Mouse (Mus musculus): ENCODE measurements around the gene Oas3. TPM values are rescaled to one million over a fixed set of nuclear protein-coding genes. Genes with fewer than 3 reads are reported as not detected.

Gene Oas3
- polyA plus RNA-seq, 1 experiment from 2014 or later = 0.08 TPM

GRCm38 (mm10) chr5:120787042-120787441, 9.6 kb upstream of the Oas3 start:
- H3K4me2 ChIP-seq (replicated peaks) = no peak overlapping the region
- no peak overlapping the region for H3K4me3 ChIP-seq
- no peak overlapping the region for H3K9ac ChIP-seq
- H3K4me1 ChIP-seq = no peaks in the 10 kb centered on the region
- H3K9me3 ChIP-seq = no peaks in the 10 kb centered on the region
- WGBS = 72% methylated on average over 3 of the region's 3 CpGs
- ATAC-seq (ENCODE audit: insufficient number of reproducible peaks, insufficient read depth, low FRiP score, low TSS enrichment) = no peak
- no peaks in the 10 kb centered on the region for H3K27me3 ChIP-seq
- H3K27ac ChIP-seq = no peak overlapping the region
- H3K36me3 ChIP-seq = no peaks in the 10 kb centered on the region

- 68% methylated on average over 2 of the region's 2 CpGs for WGBS
- ATAC-seq (ENCODE audit: insufficient number of reproducible peaks, insufficient read depth, low FRiP score, low TSS enrichment) = no peak
- H3K9ac ChIP-seq = no peak overlapping the region
Observed at GRCm38 (mm10) chr5:120782446-120782845, 5.0 kb upstream of the Oas3 start.

GRCm38 (mm10) chr5:120781646-120782045, 4.2 kb upstream of the Oas3 start:
- H3K4me3 ChIP-seq = no peak overlapping the region
- 100% methylated on average over 1 of the region's 1 CpGs for WGBS
- ATAC-seq (ENCODE audit: insufficient number of reproducible peaks, insufficient read depth, low FRiP score, low TSS enrichment) = no peak
- H3K36me3 ChIP-seq = no peaks in the 10 kb centered on the region
- no peaks in the 10 kb centered on the region for H3K9me3 ChIP-seq
- H3K4me2 ChIP-seq (replicated peaks) = no peak overlapping the region
- no peak overlapping the region for H3K27ac ChIP-seq
- no peak overlapping the region for H3K9ac ChIP-seq
- H3K27me3 ChIP-seq = no peaks in the 10 kb centered on the region
- H3K4me1 ChIP-seq = no peaks in the 10 kb centered on the region

More at GRCm38 (mm10) chr5:120782446-120782845, 5.0 kb upstream of the Oas3 start:
- Histone ChIP-seq H3K27me3 (no peaks in the 10 kb centered on the region), H3K4me2 (replicated peaks) (no peak overlapping the region), H3K4me3 (no peak overlapping the region), H3K27ac (no peak overlapping the region), H3K36me3 (no peaks in the 10 kb centered on the region), H3K4me1 (no peaks in the 10 kb centered on the region), H3K9me3 (no peaks in the 10 kb centered on the region)

GRCm38 (mm10) chr5:120779922-120780321, 2.5 kb upstream of the Oas3 start:
- Histone ChIP-seq H3K4me1 (no peaks in the 10 kb centered on the region; the same call in 1 of the 2 replicates), H3K27ac (no peak overlapping the region), H3K4me2 (replicated peaks) (no peak overlapping the region), H3K27me3 (no peaks in the 10 kb centered on the region), H3K9ac (no peak overlapping the region), H3K36me3 (no peaks in the 10 kb centered on the region), H3K4me3 (no peak overlapping the region), H3K9me3 (no peaks in the 10 kb centered on the region)
- 53% methylated on average over 3 of the region's 3 CpGs for WGBS
- ATAC-seq (ENCODE audit: insufficient number of reproducible peaks, insufficient read depth, low FRiP score, low TSS enrichment) = no peak

GRCm38 (mm10) chr5:120778941-120779340, 1.5 kb upstream of the Oas3 start:
- Histone ChIP-seq H3K4me1 (no peaks in the 10 kb centered on the region; the same call in 1 of the 2 replicates), H3K36me3 (no peaks in the 10 kb centered on the region), H3K27ac (no peak overlapping the region), H3K4me3 (no peak overlapping the region), H3K9ac (no peak overlapping the region), H3K27me3 (no peaks in the 10 kb centered on the region), H3K9me3 (no peaks in the 10 kb centered on the region), H3K4me2 (replicated peaks) (no peak overlapping the region)
- no peak for ATAC-seq (ENCODE audit: insufficient number of reproducible peaks, insufficient read depth, low FRiP score, low TSS enrichment)
- 65% methylated on average over 2 of the region's 2 CpGs for WGBS

- Histone ChIP-seq H3K4me1 (no peaks in the 10 kb centered on the region; the same call in 1 of the 2 replicates), H3K4me2 (replicated peaks) (no peak overlapping the region), H3K27ac (no peak overlapping the region), H3K4me3 (no peak overlapping the region), H3K9me3 (no peaks in the 10 kb centered on the region), H3K36me3 (no peaks in the 10 kb centered on the region), H3K9ac (no peak overlapping the region), H3K27me3 (no peaks in the 10 kb centered on the region)
- 72% methylated on average over 5 of the region's 5 CpGs for WGBS
- no peak for ATAC-seq (ENCODE audit: insufficient number of reproducible peaks, insufficient read depth, low FRiP score, low TSS enrichment)
Observed at GRCm38 (mm10) chr5:120776801-120777200, 660 bp downstream of the Oas3 start.

- WGBS = 79% methylated on average over 14 of the region's 14 CpGs
- no peak overlapping the region for H3K27ac ChIP-seq
- ATAC-seq (ENCODE audit: insufficient number of reproducible peaks, insufficient read depth, low FRiP score, low TSS enrichment) = no peak
- H3K9ac ChIP-seq = no peak overlapping the region
- H3K4me1 ChIP-seq = no peaks in the 10 kb centered on the region; the same call in 1 of the 2 replicates
- no peak overlapping the region for H3K4me3 ChIP-seq
- no peaks in the 10 kb centered on the region for H3K27me3 ChIP-seq
- H3K36me3 ChIP-seq = no peaks in the 10 kb centered on the region
- no peaks in the 10 kb centered on the region for H3K9me3 ChIP-seq
- no peak overlapping the region for H3K4me2 ChIP-seq (replicated peaks)
Observed at GRCm38 (mm10) chr5:120775287-120775985, 2.0 kb downstream of the Oas3 start.

GRCm38 (mm10) chr5:120769396-120769795, 8.1 kb downstream of the Oas3 start:
- H3K4me2 ChIP-seq (replicated peaks) = no peak overlapping the region
- WGBS = 68% methylated on average over 3 of the region's 3 CpGs
- no peaks in the 10 kb centered on the region for H3K36me3 ChIP-seq
- H3K27ac ChIP-seq = no peak overlapping the region
- no peaks in the 10 kb centered on the region for H3K4me1 ChIP-seq
- no peaks in the 10 kb centered on the region for H3K9me3 ChIP-seq
- no peaks in the 10 kb centered on the region for H3K27me3 ChIP-seq
- no peak overlapping the region for H3K4me3 ChIP-seq
- ATAC-seq (ENCODE audit: insufficient number of reproducible peaks, insufficient read depth, low FRiP score, low TSS enrichment) = no peak
- H3K9ac ChIP-seq = no peak overlapping the region

- 76% methylated on average over 8 of the region's 8 CpGs for WGBS
- ATAC-seq (ENCODE audit: insufficient number of reproducible peaks, insufficient read depth, low FRiP score, low TSS enrichment) = no peak
- Histone ChIP-seq H3K4me1 (no peaks in the 10 kb centered on the region), H3K27me3 (no peaks in the 10 kb centered on the region), H3K9me3 (no peaks in the 10 kb centered on the region), H3K4me2 (replicated peaks) (no peak overlapping the region), H3K27ac (no peak overlapping the region), H3K9ac (no peak overlapping the region), H3K4me3 (no peak overlapping the region), H3K36me3 (no peaks in the 10 kb centered on the region)
Observed at GRCm38 (mm10) chr5:120765010-120765409, 12.5 kb downstream of the Oas3 start.

GRCm38 (mm10) chr5:120761901-120762300, 15.6 kb downstream of the Oas3 start:
- Histone ChIP-seq H3K36me3 (no peaks in the 10 kb centered on the region), H3K9ac (no peak overlapping the region), H3K4me2 (replicated peaks) (no peak overlapping the region), H3K9me3 (no peaks in the 10 kb centered on the region), H3K4me1 (no peaks in the 10 kb centered on the region), H3K27ac (no peak overlapping the region), H3K27me3 (no peaks in the 10 kb centered on the region), H3K4me3 (no peak overlapping the region)
- WGBS = 25% methylated on average over 6 of the region's 6 CpGs
- no peak for ATAC-seq (ENCODE audit: insufficient number of reproducible peaks, insufficient read depth, low FRiP score, low TSS enrichment)

- no peak overlapping the region for H3K4me2 ChIP-seq (replicated peaks)
- WGBS = 83% methylated on average over 4 of the region's 4 CpGs
Observed at GRCm38 (mm10) chr5:120754215-120754614, 23.2 kb downstream of the Oas3 start.

GRCm38 (mm10) chr5:120752786-120753185, 24.7 kb downstream of the Oas3 start:
- Histone ChIP-seq H3K4me2 (replicated peaks) (no peak overlapping the region), H3K9ac (no peak overlapping the region), H3K27me3 (0 out of 2 replicates have a peak, but pooled peaks cover 3% of the 10 kb centered on the region), H3K4me3 (no peak overlapping the region), H3K36me3 (no peaks in the 10 kb centered on the region), H3K9me3 (no peaks in the 10 kb centered on the region), H3K4me1 (no peaks in the 10 kb centered on the region), H3K27ac (no peak overlapping the region)
- WGBS = 81% methylated on average over 3 of the region's 3 CpGs
- ATAC-seq (ENCODE audit: insufficient number of reproducible peaks, insufficient read depth, low FRiP score, low TSS enrichment) = no peak

More at GRCm38 (mm10) chr5:120754215-120754614, 23.2 kb downstream of the Oas3 start:
- Histone ChIP-seq H3K27me3 (0 out of 2 replicates have a peak, but pooled peaks cover 3% of the 10 kb centered on the region), H3K4me1 (no peaks in the 10 kb centered on the region), H3K36me3 (no peaks in the 10 kb centered on the region), H3K9ac (no peak overlapping the region), H3K9me3 (no peaks in the 10 kb centered on the region), H3K27ac (no peak overlapping the region), H3K4me3 (no peak overlapping the region)
- no peak for ATAC-seq (ENCODE audit: insufficient number of reproducible peaks, insufficient read depth, low FRiP score, low TSS enrichment)

All from embryonic facial prominence, embryonic 12.5 days (tissue).